Mouse (Mus musculus) heart, postnatal 0 days (tissue): ENCODE measurements around the gene Maml1. TPM values are rescaled to one million over a fixed set of nuclear protein-coding genes. Genes with fewer than 3 reads are reported as not detected.

Experiments used
- ATAC-seq: fragments of 200-750 bp; cut with Nextera tagmentation; 2 replicates; pipeline ENCODE4 v1.8.0; 2017; ENCODE audit warnings: low read depth, moderate number of reproducible peaks, moderate library complexity; ENCODE audit not compliant: insufficient read depth
- DNase-seq: peaks from one replicate; pipeline ENCODE4 v3.0.0-alpha.2; 2016; ENCODE audit warnings: low spot score
- H3K27ac ChIP-seq: fragments of 300-500 bp; sonication (generic); 2 replicates; pipeline ENCODE4 v1.5.1; 2014; ENCODE audit warnings: low read depth, mild to moderate bottlenecking
- H3K27me3 ChIP-seq: fragments of 300-500 bp; sonication (generic); 2 replicates; pipeline ENCODE4 v1.6.1; 2014; ENCODE audit warnings: low read length, mixed read lengths; ENCODE audit not compliant: control insufficient read depth, insufficient read depth
- H3K36me3 ChIP-seq: fragments of 300-500 bp; sonication (generic); replicated peaks from 2 replicates; pipeline ENCODE4 v1.6.1; 2014; ENCODE audit warnings: low read length, mixed read lengths; ENCODE audit not compliant: control insufficient read depth, insufficient read depth
- H3K4me1 ChIP-seq: fragments of 300-500 bp; sonication (generic); 2 replicates; pipeline ENCODE4 v1.6.1; 2014; ENCODE audit warnings: antibody characterized with exemption; ENCODE audit not compliant: control insufficient read depth, insufficient read depth
- H3K4me2 ChIP-seq: fragments of 300-500 bp; sonication (generic); 2 replicates; pipeline ENCODE4 v1.6.1; 2014; ENCODE audit warnings: low read depth, mild to moderate bottlenecking, low read length, moderate library complexity
- H3K4me3 ChIP-seq: fragments of 300-500 bp; sonication (generic); 2 replicates; pipeline ENCODE4 v1.5.1; 2014; ENCODE audit warnings: low read depth, low read length
- H3K9ac ChIP-seq: fragments of 300-500 bp; sonication (generic); replicated peaks from 2 replicates; pipeline ENCODE4 v1.6.1; 2014; ENCODE audit warnings: low read depth, low read length, mixed read lengths
- H3K9me3 ChIP-seq: fragments of 300-500 bp; sonication (generic); replicated peaks from 2 replicates; pipeline ENCODE4 v1.6.1; 2016; ENCODE audit warnings: low read length; ENCODE audit not compliant: control insufficient read depth
- CTCF ChIP-seq: IDR thresholded peaks from 2 replicates; pipeline ENCODE4 v1.5.1; 2016; ENCODE audit warnings: antibody characterized with exemption, control low read depth, low read depth
- EP300 ChIP-seq: IDR thresholded peaks from 2 replicates; pipeline ENCODE4 v1.6.1; 2016; ENCODE audit warnings: antibody characterized with exemption, low read depth
- WGBS: fragments of 180-500 bp; shearing (Covaris S2); extraction: QIAGEN DNeasy Blood & Tissue Kit; methylation state at CpG from one replicate; pipeline ENCODE4 v1.1.7; 2014; 5-methylcytosine and 5-hydroxymethylcytosine counted together
- polyA plus RNA-seq: library from polyadenylated mRNA; unstranded; fragments of >200 nt; fragmentation: Nextera tagmentation; extraction: Ambion mirVana; gene quantifications from 2 replicates; pipeline ENCODE4 v1.2.1, GENCODE M21; 2015
- total RNA-seq: library from RNA; depleted of rRNA; stranded (reverse); fragments of >200 nt; gene quantifications from 2 replicates; pipeline ENCODE4 v1.2.3, GENCODE M21; 2014; ENCODE audit warnings: low replicate concordance

Gene Maml1
- total and polyA plus RNA-seq, 2 experiments from 2014 or later = 2.2 to 10.4 TPM

DNA sequence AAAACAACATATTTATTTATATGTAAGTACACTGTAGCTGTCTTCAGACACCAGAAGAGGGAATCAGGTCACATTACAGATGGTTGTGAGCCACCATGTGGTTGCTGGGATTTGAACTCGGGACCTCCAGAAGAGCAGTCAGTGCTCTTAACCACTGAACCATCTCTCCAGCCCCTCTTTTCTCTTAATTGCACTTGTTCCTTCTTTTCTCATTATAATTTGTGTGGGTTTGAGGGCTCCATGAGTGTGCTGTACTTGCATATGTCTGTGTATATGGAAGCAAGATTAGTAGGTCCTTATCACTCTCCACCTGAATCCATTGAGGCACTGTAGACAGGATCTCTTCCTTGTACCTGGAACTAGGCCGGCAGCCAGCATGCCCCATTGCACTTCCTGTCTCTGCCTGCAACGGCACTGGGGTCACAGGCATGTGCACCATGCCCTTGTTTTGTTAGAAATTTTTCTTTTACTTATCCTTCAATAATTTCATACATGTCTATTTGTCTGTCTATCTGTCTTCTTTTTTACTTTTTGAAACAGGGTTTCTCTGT lies 36.0 kb upstream of the Maml1 start:
- Histone ChIP-seq H3K27ac (no peak overlapping the region), H3K4me2 (no peak overlapping the region), H3K4me3 (no peak overlapping the region), H3K27me3 (no peaks in the 10 kb centered on the region), H3K9me3 (no peaks in the 10 kb centered on the region), H3K36me3 (no peaks in the 10 kb centered on the region), H3K4me1 (peaks cover 25% of the 10 kb centered on the region), H3K9ac (no peak overlapping the region)
- no peak for ATAC-seq
- no peak for DNase-seq
- TF ChIP-seq EP300 (no peak), CTCF (no peak)
- 59% methylated on average over 3 of the region's 3 CpGs for WGBS

DNA sequence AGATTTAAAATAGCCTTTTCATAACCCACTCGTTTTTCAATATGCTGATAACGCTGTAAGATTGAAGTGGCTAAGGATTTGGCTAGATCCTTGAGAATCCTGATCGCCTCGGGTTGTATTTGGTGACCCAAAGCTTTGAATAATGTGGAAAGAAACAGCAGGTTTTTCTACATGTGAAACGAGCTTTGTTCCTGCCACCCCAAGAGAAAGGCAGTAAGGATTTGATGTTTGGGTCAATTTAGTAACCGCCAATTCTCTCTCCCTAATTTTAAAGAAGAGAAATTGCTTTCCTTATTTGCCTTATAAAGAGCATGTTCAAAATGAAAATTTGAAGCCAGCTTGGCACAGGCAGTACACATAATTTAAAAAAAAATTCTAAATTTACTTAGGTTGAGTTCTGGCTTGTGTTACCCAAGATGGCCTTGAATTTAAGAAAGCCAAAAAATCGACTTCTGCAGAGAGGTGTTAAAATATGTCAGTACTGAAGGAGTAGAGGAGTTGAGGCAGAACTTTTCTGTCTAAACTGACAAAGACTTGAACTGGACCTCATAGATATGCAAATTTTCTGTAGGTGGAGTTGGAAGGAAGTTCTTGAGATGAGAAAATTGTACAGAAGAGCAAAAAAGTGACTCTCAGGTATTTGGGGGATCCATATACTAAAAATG lies 34.3 kb upstream of the Maml1 start:
- TF ChIP-seq EP300 (no peak), CTCF (no peak)
- Histone ChIP-seq H3K4me1 (peaks cover 20% of the 10 kb centered on the region), H3K4me3 (peak overlapping the region; percentile 84), H3K9ac (peak overlapping the region; percentile 82), H3K27ac (peak overlapping the region; percentile 81), H3K9me3 (no peaks in the 10 kb centered on the region), H3K36me3 (no peaks in the 10 kb centered on the region), H3K4me2 (peak overlapping the region; percentile 81), H3K27me3 (no peaks in the 10 kb centered on the region)
- 3% methylated on average over 7 of the region's 7 CpGs for WGBS
- DNase-seq (no peak), ATAC-seq (no peak)

DNA sequence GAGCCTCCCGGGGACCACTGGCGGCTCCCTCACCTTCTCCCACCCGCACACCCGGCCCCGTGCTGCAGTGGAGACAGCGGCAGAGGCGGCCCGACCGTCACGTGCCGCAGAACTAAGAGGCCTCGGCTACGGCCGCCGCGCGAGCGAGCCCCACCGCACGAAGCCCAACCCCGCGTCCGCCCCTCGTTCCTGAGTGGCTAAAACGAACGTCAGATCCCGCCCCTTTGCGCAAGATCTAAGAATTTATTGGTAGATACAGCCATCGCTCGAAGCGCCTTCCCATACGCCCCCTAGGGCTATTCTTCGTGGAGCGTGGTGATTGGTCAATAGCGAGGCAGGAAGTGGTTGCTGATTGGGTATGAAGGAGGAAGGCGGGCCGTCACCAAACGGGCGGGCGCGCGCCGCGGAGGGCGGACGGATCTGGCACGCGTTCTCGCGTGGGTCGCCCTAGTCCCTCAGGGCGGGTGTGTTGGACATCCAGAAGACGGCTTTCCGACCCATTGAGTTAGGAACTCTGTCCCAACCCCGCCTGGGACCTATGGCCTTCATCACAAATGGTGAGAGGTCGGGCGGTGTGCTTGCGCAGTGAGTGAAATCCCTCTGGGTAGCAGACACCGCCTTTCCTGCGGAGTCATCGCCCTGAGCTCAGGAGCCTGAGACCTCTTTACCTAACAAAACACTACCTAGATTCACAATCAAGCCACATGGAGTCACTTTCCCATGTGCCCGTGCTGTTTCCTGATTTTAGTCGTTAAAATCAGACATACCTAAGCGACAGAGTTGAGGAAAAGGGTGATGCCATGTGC lies 33.6 kb upstream of the Maml1 start, which contains the start of gene Canx:
Gene Canx, minus strand, starts transcription at position 178 of the 806 bp plus-strand sequence.
- no peaks in the 10 kb centered on the region for H3K9me3 ChIP-seq
- peak; percentile 99 for DNase-seq
- under 1% methylated on average over 64 of the region's 64 CpGs for WGBS
- H3K36me3 ChIP-seq = no peaks in the 10 kb centered on the region
- peak within 1 kb of the TSS; percentile 88 for H3K4me2 ChIP-seq
- H3K27me3 ChIP-seq = no peaks in the 10 kb centered on the region
- peaks cover 20% of the 10 kb centered on the region for H3K4me1 ChIP-seq
- peak within 1 kb of the TSS; percentile 93 for H3K9ac ChIP-seq
- TF ChIP-seq CTCF = no peak
- TF ChIP-seq EP300 = peak; percentile 70; the same call in 1 of the 2 replicates
- ATAC-seq = peak; percentile 98
- H3K27ac ChIP-seq = peak within 1 kb of the TSS; percentile 92
- H3K4me3 ChIP-seq = peak within 1 kb of the TSS; percentile 84

DNA sequence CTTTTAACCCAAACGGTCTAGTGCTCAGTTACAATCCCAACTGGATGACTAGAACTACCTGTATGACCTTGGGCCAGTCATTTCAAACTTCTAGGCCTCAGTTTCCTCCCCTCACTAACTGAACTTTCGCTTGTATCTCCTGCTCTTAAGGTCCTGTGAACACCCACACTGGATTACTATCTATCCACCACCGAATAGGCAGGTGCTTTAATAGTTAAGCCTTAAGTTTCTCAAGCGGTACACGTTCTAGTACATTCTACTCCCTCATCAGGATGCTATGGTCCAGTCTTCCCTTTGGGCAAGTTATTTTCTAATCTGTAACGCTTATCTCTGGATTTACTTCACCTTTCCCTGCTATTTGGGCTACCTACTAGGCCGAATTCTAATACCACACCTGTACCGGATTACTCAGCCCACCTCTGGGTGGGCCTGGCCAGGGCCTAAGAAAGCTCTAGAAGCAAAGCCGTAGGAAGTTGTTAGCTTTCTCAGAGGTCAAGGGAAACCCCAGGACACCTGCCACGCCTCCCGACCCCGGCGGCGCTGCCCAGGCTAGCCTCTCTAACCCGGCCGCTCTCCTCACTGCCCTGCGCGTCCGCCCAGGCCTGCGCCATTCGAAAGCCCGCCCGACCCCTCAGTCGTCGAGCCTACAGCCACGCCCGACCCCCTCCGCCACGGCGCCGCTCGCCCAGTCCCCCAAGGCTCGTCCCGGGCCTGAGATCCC lies 32.8 kb upstream of the Maml1 start:
- Histone ChIP-seq H3K9ac (peak overlapping the region; percentile 93), H3K4me1 (peaks cover 20% of the 10 kb centered on the region), H3K27me3 (no peaks in the 10 kb centered on the region), H3K4me2 (peak overlapping the region; percentile 88), H3K9me3 (no peaks in the 10 kb centered on the region), H3K36me3 (no peaks in the 10 kb centered on the region), H3K4me3 (peak overlapping the region; percentile 84), H3K27ac (peak overlapping the region; percentile 92)
- ATAC-seq = peak; percentile 45
- DNase-seq = no peak
- TF ChIP-seq EP300 (no peak), CTCF (no peak)
- WGBS = under 1% methylated on average over 34 of the region's 34 CpGs

DNA sequence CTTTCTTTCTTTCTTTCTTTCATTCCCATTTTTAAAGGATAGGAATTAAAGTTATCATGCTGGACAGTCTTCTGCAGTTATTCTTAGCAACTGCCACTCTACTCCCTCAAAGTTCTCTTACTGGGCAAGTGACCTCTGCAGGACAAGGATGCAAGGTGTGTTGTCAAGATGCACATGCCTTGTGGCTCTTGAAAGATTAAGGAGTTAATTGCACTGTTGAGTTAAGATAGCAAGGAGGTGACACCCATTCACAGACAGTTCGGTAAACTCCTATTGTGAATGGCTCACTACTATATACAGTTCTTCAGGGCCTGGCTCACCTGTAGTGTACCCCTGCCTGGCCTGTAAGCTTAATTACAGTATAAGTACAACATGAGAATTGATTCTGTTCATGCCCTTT lies 31.7 kb upstream of the Maml1 start:
- Histone ChIP-seq H3K4me1 (peaks cover 20% of the 10 kb centered on the region), H3K9me3 (no peaks in the 10 kb centered on the region), H3K27ac (no peak overlapping the region), H3K27me3 (no peaks in the 10 kb centered on the region), H3K9ac (no peak overlapping the region), H3K4me2 (peak overlapping the region; percentile 88), H3K36me3 (0 out of 2 replicates have a peak, but pooled peaks cover 3% of the 10 kb centered on the region), H3K4me3 (peak overlapping the region; percentile 84)
- TF ChIP-seq CTCF = no peak
- no peak for TF ChIP-seq EP300
- 3% methylated on average over 1 of the region's 1 CpGs for WGBS
- ATAC-seq = no peak
- no peak for DNase-seq
